Mouse (Mus musculus): ENCODE measurements around the gene Accsl. TPM values are rescaled to one million over a fixed set of nuclear protein-coding genes. Genes with fewer than 3 reads are reported as not detected.

Accsl gene
- polyA plus RNA-seq, 1 experiment from 2014 or later: 0.98 TPM

DNA sequence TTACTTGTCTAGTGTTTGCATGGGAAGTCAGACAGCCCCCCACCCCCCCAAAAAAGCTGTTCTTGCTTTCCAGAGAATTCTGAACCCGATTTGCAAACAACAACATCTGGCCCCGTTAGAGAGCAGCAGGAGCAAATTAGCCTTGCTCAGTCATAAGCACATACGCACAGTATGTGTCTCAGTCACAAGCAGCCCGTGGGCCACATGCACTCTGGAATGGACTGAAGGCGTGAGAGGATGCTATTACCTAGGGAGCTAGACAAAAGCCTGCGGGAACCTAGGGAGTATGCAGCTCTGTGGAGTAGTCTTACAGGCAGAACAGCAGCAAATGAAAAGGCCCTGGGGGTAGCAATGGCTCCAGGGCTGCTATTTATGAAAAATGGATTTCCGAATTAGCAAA, 3.3 kb upstream of the Accsl start:
- ATAC-seq: no peak; the same call in 1 of the 2 replicates
- WGBS: 49% methylated on average over 7 of the region's 7 CpGs
- H3K27ac ChIP-seq: no peak overlapping the region

DNA sequence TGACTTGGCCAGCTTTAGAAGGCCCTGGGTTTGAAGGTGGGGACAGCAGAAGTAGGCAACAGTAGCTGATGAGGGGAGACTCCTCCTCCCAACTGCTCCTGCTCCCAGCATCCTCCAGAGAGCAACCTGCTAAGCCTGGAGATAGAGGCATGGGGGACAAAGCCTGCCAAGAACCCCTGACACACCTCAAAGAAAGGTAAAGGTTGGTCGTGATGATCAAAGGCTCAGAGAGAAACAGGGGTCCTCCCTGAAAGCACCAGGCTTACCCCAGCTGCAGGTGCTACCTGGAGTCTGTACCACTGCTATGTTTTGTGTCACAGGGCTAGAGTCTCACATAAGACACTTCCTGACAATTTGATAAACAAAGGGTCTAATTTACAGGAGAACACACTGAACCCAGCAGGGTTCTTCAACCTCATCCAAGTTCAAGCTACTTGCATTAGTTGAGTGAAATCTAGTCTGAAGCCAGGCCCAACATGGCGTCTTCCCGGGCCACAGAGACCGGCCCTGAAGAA, 2.5 kb upstream of the Accsl start:
- H3K9ac ChIP-seq: no peak overlapping the region; the same call in 1 of the 2 replicates
- no peaks in the 10 kb centered on the region for H3K36me3 ChIP-seq (ENCODE audit: poor library complexity, severe bottlenecking)
- ATAC-seq: no peak
- H3K4me1 ChIP-seq: peaks cover 33% of the 10 kb centered on the region
- H3K4me3 ChIP-seq: no peak overlapping the region
- H3K27ac ChIP-seq: no peak overlapping the region
- H3K9me3 ChIP-seq (replicated peaks): no peaks in the 10 kb centered on the region
- H3K27me3 ChIP-seq: 0 out of 2 replicates have a peak, but pooled peaks cover 4% of the 10 kb centered on the region
- no peak overlapping the region for H3K4me2 ChIP-seq
- 95% methylated on average over 4 of the region's 4 CpGs for WGBS

More for the DNA sequence above, 3.3 kb upstream of the Accsl start:
- no peaks in the 10 kb centered on the region for H3K9me3 ChIP-seq (replicated peaks)
- H3K4me2 ChIP-seq: no peak overlapping the region
- peaks cover 33% of the 10 kb centered on the region for H3K4me1 ChIP-seq
- H3K27me3 ChIP-seq: 0 out of 2 replicates have a peak, but pooled peaks cover 4% of the 10 kb centered on the region
- H3K4me3 ChIP-seq: no peak overlapping the region
- no peak overlapping the region for H3K9ac ChIP-seq
- H3K36me3 ChIP-seq (ENCODE audit: poor library complexity, severe bottlenecking): no peaks in the 10 kb centered on the region

DNA sequence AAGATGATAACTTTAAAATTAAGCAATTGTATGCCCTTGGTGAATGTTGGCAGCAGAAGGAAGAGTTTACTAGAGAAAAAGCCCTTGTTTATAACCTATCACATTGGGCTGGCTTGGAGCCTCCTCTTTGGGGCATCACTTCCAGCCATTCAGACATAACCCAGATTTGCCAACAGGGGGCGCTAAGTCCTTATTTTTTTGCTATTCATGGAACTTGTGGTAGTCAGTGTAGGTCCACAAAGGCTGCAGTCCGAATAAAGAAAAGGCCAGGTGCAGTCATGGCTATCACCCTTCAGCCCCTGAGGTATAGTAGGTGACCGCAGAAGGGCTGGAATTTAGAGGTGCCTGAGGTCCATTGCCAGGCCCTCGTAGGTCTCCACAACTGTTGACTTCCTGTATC, 1.9 kb upstream of the Accsl start:
- Histone ChIP-seq H3K27me3 (0 out of 2 replicates have a peak, but pooled peaks cover 4% of the 10 kb centered on the region), H3K4me2 (no peak overlapping the region), H3K4me1 (peaks cover 33% of the 10 kb centered on the region), H3K27ac (no peak overlapping the region), H3K36me3 (ENCODE audit: poor library complexity, severe bottlenecking) (no peaks in the 10 kb centered on the region), H3K9ac (no peak overlapping the region), H3K9me3 (replicated peaks) (no peaks in the 10 kb centered on the region), H3K4me3 (no peak overlapping the region)
- WGBS: 40% methylated on average over 4 of the region's 4 CpGs
- peak; percentile 75 for ATAC-seq

DNA sequence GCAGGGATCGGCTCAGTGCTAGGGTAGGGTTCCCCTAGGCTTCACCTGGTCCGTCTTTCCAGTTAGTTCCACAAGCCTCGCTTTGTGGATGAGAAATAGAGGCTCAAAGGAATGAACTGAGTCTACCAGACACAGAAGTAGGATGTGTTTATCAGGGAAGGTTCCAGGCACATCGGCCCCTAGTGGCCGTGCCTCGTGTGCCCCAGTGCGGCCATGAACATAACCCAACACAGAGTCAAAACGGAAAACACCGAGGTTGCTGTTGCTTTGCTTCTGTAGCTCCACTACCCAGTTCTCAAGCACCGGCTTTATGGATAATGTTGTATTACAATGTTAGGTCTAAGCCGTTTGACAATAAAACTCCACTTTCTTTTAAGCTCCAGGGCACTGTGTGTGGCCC, 391 bp downstream of the Accsl start:
- H3K4me3 ChIP-seq: no peak overlapping the region
- WGBS: 88% methylated on average over 11 of the region's 11 CpGs
- no peak for ATAC-seq
- no peak overlapping the region for H3K27ac ChIP-seq
- H3K9ac ChIP-seq: no peak overlapping the region
- no peak overlapping the region for H3K4me2 ChIP-seq
- no peaks in the 10 kb centered on the region for H3K36me3 ChIP-seq (ENCODE audit: poor library complexity, severe bottlenecking)
- H3K27me3 ChIP-seq: 0 out of 2 replicates have a peak, but pooled peaks cover 4% of the 10 kb centered on the region
- no peaks in the 10 kb centered on the region for H3K9me3 ChIP-seq (replicated peaks)
- H3K4me1 ChIP-seq: peaks cover 22% of the 10 kb centered on the region

DNA sequence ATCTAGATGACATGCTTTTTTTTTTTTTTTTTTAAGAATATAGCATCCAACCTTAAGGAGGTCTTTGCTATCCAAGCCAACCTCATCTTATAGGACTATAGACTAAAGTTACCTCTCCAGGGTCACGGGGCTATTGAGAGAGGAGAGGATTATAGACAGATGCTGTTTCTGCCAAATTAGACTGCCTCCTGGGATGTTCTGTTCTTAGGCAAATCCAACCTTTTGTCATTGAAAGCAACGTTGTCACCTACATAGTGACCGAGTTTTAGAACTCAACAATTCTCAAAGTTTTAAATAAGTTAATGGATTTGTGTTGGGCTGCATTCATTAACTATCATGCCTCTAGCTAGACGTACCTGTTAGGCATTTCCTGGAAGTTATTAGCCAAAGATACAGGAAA, 5.7 kb downstream of the Accsl start:
- no peak for ATAC-seq
- no peak overlapping the region for H3K9ac ChIP-seq
- no peak overlapping the region for H3K4me2 ChIP-seq
- WGBS: 51% methylated on average over 4 of the region's 4 CpGs
- H3K4me1 ChIP-seq: no peaks in the 10 kb centered on the region
- no peak overlapping the region for H3K4me3 ChIP-seq
- 0 out of 2 replicates have a peak, but pooled peaks cover under 1% of the 10 kb centered on the region for H3K27me3 ChIP-seq
- H3K9me3 ChIP-seq (replicated peaks): no peaks in the 10 kb centered on the region
- H3K36me3 ChIP-seq (ENCODE audit: poor library complexity, severe bottlenecking): no peaks in the 10 kb centered on the region
- H3K27ac ChIP-seq: no peak overlapping the region

DNA sequence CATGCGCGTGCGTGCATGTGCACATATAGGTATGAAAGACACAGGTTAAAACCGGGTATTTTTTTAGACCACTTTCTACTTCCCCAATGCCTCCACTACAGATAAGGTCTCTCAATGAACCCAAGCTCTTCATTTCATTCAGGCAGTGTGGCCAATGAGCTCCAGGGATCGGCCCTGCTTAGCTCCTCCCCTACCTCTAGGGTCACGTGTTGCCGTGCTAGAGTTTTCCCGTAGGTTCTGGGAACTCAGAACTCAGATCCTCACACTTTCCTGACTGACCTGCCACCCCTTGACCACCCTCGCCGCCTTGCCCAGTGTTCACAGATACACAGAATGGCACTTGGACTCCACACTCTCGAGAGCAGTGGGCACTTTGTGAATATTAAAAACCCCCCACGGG, 10.1 kb downstream of the Accsl start:
- H3K27ac ChIP-seq: no peak overlapping the region
- H3K9me3 ChIP-seq (replicated peaks): no peaks in the 10 kb centered on the region
- no peak overlapping the region for H3K9ac ChIP-seq
- H3K27me3 ChIP-seq: no peaks in the 10 kb centered on the region
- no peaks in the 10 kb centered on the region for H3K4me1 ChIP-seq
- no peak for ATAC-seq
- WGBS: 75% methylated on average over 12 of the region's 12 CpGs
- no peak overlapping the region for H3K4me2 ChIP-seq
- H3K36me3 ChIP-seq (ENCODE audit: poor library complexity, severe bottlenecking): no peaks in the 10 kb centered on the region
- H3K4me3 ChIP-seq: no peak overlapping the region

DNA sequence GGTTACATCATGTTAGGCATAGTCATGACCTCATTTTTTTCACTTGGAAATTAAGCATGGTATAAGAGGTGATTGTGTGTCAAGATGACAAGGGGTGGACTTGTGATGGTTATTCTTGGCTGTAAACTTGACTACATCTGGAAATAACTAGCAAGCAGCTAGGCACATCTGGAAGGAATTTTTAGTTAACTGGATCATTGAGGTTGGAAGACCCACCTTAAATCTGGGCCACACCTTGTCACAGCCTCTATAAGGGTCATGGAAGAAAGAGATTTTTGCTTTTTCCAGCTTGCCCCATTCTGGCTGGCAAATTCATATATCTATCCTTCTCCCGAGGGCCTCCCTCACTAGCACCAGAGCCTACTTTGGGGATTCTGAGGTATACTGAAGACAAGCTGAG, 17.7 kb downstream of the Accsl start:
- H3K4me2 ChIP-seq: no peak overlapping the region
- H3K9ac ChIP-seq: no peak overlapping the region
- H3K9me3 ChIP-seq (replicated peaks): no peaks in the 10 kb centered on the region
- no peak for ATAC-seq
- H3K36me3 ChIP-seq (ENCODE audit: poor library complexity, severe bottlenecking): peaks cover 10% of the 10 kb centered on the region; the same call in 1 of the 2 replicates
- no peak overlapping the region for H3K4me3 ChIP-seq
- H3K4me1 ChIP-seq: peaks cover 18% of the 10 kb centered on the region
- H3K27me3 ChIP-seq: no peaks in the 10 kb centered on the region
- H3K27ac ChIP-seq: no peak overlapping the region
- 92% methylated on average over 1 of the region's 1 CpGs for WGBS

DNA sequence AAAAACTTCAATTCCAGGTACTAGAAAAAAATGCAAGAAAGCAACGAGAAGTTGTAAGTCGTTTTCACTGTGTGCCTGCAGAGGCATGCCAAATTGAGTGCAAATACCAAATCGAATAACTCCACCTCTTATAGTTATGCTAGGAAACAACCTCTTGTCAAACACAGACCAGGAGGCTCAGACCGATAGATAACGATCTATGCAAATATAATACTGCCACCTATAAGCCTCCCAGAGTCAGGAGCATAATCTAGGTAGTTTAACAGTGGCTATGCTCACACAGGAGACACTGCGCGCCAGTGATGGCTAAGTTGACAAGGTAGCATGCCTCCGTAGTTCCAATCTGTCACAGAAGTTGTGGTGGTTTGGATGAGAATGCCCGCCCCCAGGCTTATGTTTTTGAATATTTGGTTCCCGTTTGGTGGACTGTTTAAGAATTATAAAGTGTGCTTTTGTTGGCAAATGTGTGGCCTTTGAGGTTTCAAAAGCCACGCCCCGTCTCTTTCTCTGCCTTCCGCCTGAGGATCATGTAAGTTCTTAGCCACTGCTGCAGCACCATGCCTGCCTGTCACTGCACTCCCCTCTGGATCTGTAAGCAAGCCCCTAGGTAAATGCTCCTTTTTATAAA, 18.5 kb downstream of the Accsl start:
- Histone ChIP-seq H3K27ac (no peak overlapping the region), H3K9ac (no peak overlapping the region), H3K4me1 (peaks cover 18% of the 10 kb centered on the region), H3K27me3 (no peaks in the 10 kb centered on the region), H3K4me2 (peak overlapping the region; percentile 71), H3K36me3 (ENCODE audit: poor library complexity, severe bottlenecking) (peaks cover 19% of the 10 kb centered on the region; the same call in 1 of the 2 replicates), H3K4me3 (peak overlapping the region; percentile 63), H3K9me3 (replicated peaks) (no peaks in the 10 kb centered on the region)
- WGBS: 49% methylated on average over 13 of the region's 13 CpGs
- no peak; the same call in 1 of the 2 replicates for ATAC-seq

DNA sequence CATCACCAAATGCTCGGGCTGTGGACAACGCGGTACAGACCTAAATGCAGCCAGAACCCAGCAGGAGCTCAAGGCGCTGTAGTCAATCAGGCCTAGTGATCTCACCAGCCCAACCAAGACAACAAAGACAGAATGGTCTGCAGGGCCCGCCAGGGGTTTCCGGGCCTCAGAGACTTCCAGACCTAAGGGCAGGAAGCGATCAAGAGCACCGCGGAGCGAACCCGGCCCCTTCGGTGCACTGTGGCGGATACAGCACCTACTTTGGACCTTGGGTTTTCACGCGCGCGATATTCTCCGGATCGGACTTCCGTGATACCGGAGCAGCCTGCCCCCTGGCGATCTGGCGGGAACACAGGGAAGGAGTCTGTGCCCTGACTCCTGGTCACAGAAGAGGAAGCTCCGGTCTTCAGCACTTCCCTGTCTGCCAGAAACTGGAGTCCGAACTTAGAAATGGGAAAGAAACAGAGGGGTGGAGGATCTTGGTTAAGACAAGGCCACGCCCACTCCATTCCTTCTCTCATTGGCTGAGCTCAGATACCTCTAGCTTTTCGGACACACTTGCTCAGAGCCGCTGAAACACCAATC, 19.4 kb downstream of the Accsl start, which contains the start of gene Accs:
TSS of gene Accs (minus strand) at position 439 of the 585 bp plus-strand sequence.
- Histone ChIP-seq H3K27me3 (no peaks in the 10 kb centered on the region), H3K4me3 (peak within 1 kb of the TSS; percentile 63), H3K4me2 (peak within 1 kb of the TSS; percentile 71), H3K9me3 (replicated peaks) (no peaks in the 10 kb centered on the region), H3K9ac (peak within 1 kb of the TSS; percentile 82), H3K27ac (peak within 1 kb of the TSS; percentile 76), H3K36me3 (ENCODE audit: poor library complexity, severe bottlenecking) (peaks cover 26% of the 10 kb centered on the region), H3K4me1 (peaks cover 18% of the 10 kb centered on the region)
- under 1% methylated on average over 28 of the region's 28 CpGs for WGBS
- peak; percentile 87 for ATAC-seq

DNA sequence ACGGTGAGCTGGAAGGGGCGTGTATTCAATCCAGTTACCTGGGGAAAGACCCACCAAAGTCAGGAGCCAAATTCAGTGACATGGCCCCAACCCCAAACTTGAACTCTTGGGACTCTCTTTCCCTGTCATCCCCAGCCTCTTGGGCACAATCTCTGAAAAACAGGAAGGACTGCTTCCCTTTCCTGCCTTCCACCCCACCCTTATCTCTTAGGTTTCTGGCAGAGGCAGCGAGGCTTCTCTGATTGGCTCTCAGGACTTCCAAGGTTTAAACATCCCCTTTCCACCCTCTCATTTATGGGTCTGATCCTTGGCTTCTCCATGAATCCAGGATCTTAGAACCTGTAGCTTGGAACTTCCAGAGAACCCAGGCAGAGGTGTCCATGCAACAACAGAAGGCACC, 27.6 kb downstream of the Accsl start:
- H3K9ac ChIP-seq: no peak overlapping the region
- no peaks in the 10 kb centered on the region for H3K4me1 ChIP-seq
- WGBS: 84% methylated on average over 3 of the region's 3 CpGs
- H3K27ac ChIP-seq: no peak overlapping the region
- H3K36me3 ChIP-seq (ENCODE audit: poor library complexity, severe bottlenecking): peaks cover 89% of the 10 kb centered on the region
- no peaks in the 10 kb centered on the region for H3K27me3 ChIP-seq
- H3K4me3 ChIP-seq: no peak overlapping the region
- ATAC-seq: no peak
- no peaks in the 10 kb centered on the region for H3K9me3 ChIP-seq (replicated peaks)
- no peak overlapping the region for H3K4me2 ChIP-seq

DNA sequence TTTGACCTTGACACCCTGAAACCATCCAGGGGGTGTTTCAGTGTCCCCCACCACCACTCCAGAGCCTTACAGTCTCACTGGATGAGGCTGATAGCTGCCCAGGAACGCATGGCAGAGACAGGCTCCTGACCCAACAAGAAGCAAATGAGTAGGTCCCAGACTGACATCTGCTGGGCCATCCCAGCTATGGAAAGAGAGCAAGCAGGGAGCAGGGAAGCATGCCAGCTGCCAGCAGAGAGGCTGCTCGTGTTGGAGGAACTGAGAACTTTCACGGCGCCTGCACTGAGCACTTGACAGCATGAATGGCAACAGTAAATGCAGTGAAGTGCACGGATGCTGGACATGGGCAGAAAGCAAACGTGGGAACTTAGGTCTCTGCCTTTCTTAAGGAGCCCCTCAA, 28.8 kb downstream of the Accsl start:
- no peak overlapping the region for H3K9ac ChIP-seq
- H3K9me3 ChIP-seq (replicated peaks): no peaks in the 10 kb centered on the region
- H3K4me2 ChIP-seq: no peak overlapping the region
- no peak overlapping the region for H3K27ac ChIP-seq
- no peaks in the 10 kb centered on the region for H3K27me3 ChIP-seq
- no peak overlapping the region for H3K4me3 ChIP-seq
- WGBS: 72% methylated on average over 6 of the region's 6 CpGs
- H3K36me3 ChIP-seq (ENCODE audit: poor library complexity, severe bottlenecking): peaks cover 87% of the 10 kb centered on the region
- no peak for ATAC-seq
- no peaks in the 10 kb centered on the region for H3K4me1 ChIP-seq

DNA sequence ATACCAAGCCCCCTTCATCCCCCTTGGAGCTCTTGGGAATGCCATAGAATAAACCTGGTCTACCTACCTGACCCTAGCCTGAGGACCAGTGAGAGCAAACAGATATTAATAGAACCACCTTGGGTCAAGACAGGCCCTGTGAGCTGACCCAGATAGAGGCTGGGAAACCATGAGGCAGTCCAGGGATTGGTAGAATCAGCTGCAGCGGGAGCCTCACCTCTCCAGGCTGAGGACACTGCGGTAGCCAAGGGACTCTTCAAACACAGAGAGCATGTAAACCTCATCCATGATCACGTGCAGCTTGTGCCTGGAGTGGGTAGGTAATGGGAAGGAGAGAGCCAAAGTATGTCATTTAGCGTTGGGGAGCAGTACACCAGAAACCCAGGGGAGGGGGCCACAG, 30.0 kb downstream of the Accsl start:
- Histone ChIP-seq H3K4me2 (no peak overlapping the region), H3K4me1 (no peaks in the 10 kb centered on the region), H3K9ac (no peak overlapping the region), H3K27me3 (no peaks in the 10 kb centered on the region), H3K27ac (no peak overlapping the region), H3K36me3 (ENCODE audit: poor library complexity, severe bottlenecking) (peaks cover 84% of the 10 kb centered on the region), H3K9me3 (replicated peaks) (no peaks in the 10 kb centered on the region), H3K4me3 (no peak overlapping the region)
- no peak for ATAC-seq
- 93% methylated on average over 4 of the region's 4 CpGs for WGBS

Data from forebrain, embryonic 13.5 days (tissue).